Mouse (Mus musculus) kidney, adult 2 months (tissue): ENCODE measurements at regions not wholly inside any gene's neighbourhood (a gene's known extent, or its start where the extent isn't known, plus 50 kb on each side); places are given as distances from the start of the nearest gene placed in this dataset.

Experiments
- CTCF ChIP-seq: fragments of 200-500 bp; conservative IDR thresholded peaks from 2 replicates; pipeline ENCODE4 v1.5.1; 2011; ENCODE audit warnings: low read depth, mild to moderate bottlenecking, control low read depth, low read length, moderate library complexity, mixed read lengths; ENCODE audit not compliant: insufficient read depth, insufficient read length
- POLR2A ChIP-seq: fragments of 200-500 bp; IDR thresholded peaks from one replicate; pipeline ENCODE4 v1.6.1; 2011; ENCODE audit warnings: low read depth, low read length, control low read depth

DNA sequence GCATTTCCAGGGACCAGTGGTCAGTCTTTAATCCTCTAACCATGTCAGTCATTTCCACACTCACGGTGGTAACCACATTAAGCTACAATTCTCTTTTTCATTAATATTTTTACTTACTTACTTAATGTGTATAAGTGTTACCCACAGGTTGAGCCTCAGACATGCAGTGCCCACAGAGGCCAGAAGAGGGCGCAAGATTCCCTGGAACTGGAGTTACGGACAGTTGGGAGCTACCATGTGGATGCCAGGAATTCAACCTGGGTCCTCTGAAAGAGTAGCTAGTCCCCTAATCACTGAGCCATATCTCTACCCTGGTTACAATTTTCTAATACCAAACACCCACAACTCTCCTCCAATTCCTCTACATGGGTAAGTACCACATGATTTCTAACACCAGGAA is 420.5 kb downstream of the Lrig3 start:
- TF ChIP-seq POLR2A (no peak), CTCF (peak; percentile 35)
